Mouse (Mus musculus) stomach, embryonic 16.5 days (tissue): Measurements from ENCODE around the gene Unk. TPM values are rescaled to one million over a fixed set of nuclear protein-coding genes. Genes with fewer than 3 reads are reported as not detected.
A peak's percentile ranks its signal among the peaks of the same experiment; 100 is the strongest.

Experiments
- ATAC-seq: fragments of 200-750 bp; cut with Nextera tagmentation; 2 replicates; pipeline ENCODE4 v1.8.0; 2017; ENCODE audit warnings: moderate number of reproducible peaks, moderate TSS enrichment; ENCODE audit not compliant: insufficient read depth, low FRiP score
- H3K27ac ChIP-seq: fragments of 300-500 bp; sonication (generic); 2 replicates; pipeline ENCODE4 v1.5.1; 2014; ENCODE audit warnings: low read length
- H3K27me3 ChIP-seq: fragments of 300-500 bp; sonication (generic); 2 replicates; pipeline ENCODE4 v1.6.1; 2014; ENCODE audit warnings: low read length, control low read depth, mixed read lengths; ENCODE audit not compliant: control insufficient read depth, insufficient read depth
- H3K36me3 ChIP-seq: fragments of 300-500 bp; sonication (generic); 2 replicates; pipeline ENCODE4 v1.6.1; 2014; ENCODE audit warnings: low read length; ENCODE audit not compliant: control insufficient read depth, insufficient read depth
- H3K4me1 ChIP-seq: fragments of 300-500 bp; sonication (generic); 2 replicates; pipeline ENCODE4 v1.6.1; 2014; ENCODE audit warnings: low read length, control low read depth, mixed read lengths; ENCODE audit not compliant: control insufficient read depth, insufficient read depth
- H3K4me2 ChIP-seq: fragments of 300-500 bp; sonication (generic); 2 replicates; pipeline ENCODE4 v1.6.1; 2014; ENCODE audit warnings: low read depth, low read length, mixed read lengths
- H3K4me3 ChIP-seq: fragments of 300-500 bp; sonication (generic); replicated peaks from 2 replicates; pipeline ENCODE4 v1.5.1; 2014; ENCODE audit warnings: mild to moderate bottlenecking, low read length
- H3K9ac ChIP-seq: fragments of 300-500 bp; sonication (generic); 2 replicates; pipeline ENCODE4 v1.6.1; 2014; ENCODE audit warnings: low read length
- H3K9me3 ChIP-seq: fragments of 300-500 bp; sonication (generic); replicated peaks from 2 replicates; pipeline ENCODE4 v1.6.1; 2016; ENCODE audit warnings: low read length, control low read depth; ENCODE audit not compliant: control insufficient read depth
- WGBS: fragments of 180-500 bp; shearing (Covaris S2); extraction: QIAGEN DNeasy Blood & Tissue Kit; methylation state at CpG from one replicate; pipeline ENCODE4 v1.1.7; 2014; 5-methylcytosine and 5-hydroxymethylcytosine counted together
- polyA plus RNA-seq: library from polyadenylated mRNA; unstranded; fragments of >200 nt; fragmentation: Nextera tagmentation; extraction: Ambion mirVana; gene quantifications from 2 replicates; pipeline ENCODE4 v1.2.1, GENCODE M21; 2015

Gene Unk
- polyA plus RNA-seq, 1 experiment from 2014 or later: 26.4 TPM

DNA sequence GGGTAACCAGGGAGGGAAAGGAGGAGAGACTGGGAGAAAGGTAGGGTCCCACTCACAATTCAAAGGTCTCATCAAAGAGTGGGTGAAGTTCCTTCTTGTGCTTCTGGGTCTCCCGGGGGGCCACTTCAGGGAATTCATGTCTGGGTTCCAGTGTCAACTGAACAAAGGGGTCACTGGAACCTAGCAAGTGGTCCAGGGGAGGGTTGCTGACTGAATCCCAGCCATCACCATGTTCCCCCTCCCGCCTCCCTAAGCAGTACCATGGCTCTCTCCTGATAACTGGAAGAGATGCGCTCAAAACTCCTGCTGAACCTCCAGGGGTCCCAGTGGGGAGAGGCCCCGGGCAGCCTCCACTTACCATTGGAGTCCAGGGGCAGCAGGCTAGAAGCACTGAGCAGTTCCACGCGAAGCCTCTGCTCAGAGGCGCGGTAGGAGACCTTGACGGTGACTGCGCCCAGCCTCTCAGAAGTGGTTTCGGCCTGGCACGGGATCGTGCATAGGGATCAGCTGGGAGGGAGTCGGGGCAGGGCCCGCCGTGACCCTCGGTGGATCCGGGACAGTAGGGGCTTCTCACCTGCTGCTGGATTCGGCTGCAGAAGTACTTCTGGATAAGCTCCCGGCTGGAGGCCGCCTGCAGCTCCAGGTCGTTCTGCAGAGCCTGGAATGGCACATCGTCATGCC, 34.2 kb downstream of the Unk start:
- H3K27me3 ChIP-seq: no peaks in the 10 kb centered on the region
- no peak overlapping the region for H3K27ac ChIP-seq
- no peaks in the 10 kb centered on the region for H3K9me3 ChIP-seq
- H3K4me3 ChIP-seq: no peak overlapping the region
- no peaks in the 10 kb centered on the region for H3K4me1 ChIP-seq
- 0 out of 2 replicates have a peak, but pooled peaks cover 4% of the 10 kb centered on the region for H3K36me3 ChIP-seq
- WGBS: 61% methylated on average over 23 of the region's 23 CpGs
- H3K9ac ChIP-seq: no peak overlapping the region
- ATAC-seq: no peak
- no peak overlapping the region for H3K4me2 ChIP-seq

DNA sequence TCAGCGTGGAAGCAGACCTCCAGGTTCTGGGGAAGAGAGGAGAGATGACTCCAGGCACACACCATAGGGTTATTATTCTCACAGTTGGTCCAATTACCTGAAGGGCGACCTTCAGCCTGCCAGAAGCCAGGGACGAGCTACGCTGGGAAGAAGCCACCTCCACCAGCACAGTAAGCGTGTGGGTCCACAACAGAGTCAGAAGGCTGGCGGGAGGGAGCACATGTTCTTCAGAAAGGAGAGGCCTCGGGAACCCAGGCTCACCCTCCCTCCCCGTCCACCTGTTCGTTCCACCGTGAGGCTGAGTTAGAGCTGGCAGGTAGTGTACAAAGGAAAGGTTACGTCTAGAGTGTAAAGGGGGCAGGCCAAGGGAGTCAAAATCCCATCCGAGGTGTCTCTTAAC, 35.2 kb downstream of the Unk start:
- Histone ChIP-seq H3K9ac (no peak overlapping the region), H3K36me3 (no peaks in the 10 kb centered on the region), H3K4me2 (no peak overlapping the region), H3K9me3 (no peaks in the 10 kb centered on the region), H3K4me1 (no peaks in the 10 kb centered on the region), H3K27me3 (no peaks in the 10 kb centered on the region), H3K4me3 (no peak overlapping the region), H3K27ac (no peak overlapping the region)
- ATAC-seq: no peak
- WGBS: 78% methylated on average over 12 of the region's 12 CpGs

DNA sequence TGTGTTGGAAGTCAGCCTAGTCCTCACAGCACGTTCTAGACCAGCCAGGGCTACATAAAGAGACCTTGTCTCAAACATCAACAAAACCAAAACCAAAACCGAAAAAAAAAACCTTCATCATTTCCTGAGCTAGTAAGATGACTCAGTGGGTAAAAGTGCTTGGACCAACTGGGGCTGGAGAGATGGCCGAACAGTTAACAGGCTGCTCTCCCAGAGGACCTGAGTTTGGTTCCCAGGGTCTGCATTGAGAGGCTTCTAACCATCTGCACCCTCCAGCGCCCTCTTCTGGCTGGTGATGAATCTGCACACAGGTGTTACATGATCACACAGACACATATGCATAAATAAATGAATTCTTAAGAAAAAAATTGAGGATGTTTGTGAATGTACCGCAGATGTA, 41.4 kb downstream of the Unk start:
- Histone ChIP-seq H3K4me1 (peaks cover 5% of the 10 kb centered on the region; the same call in 1 of the 2 replicates), H3K4me3 (no peak overlapping the region), H3K27me3 (no peaks in the 10 kb centered on the region), H3K36me3 (no peaks in the 10 kb centered on the region), H3K9me3 (no peaks in the 10 kb centered on the region), H3K9ac (no peak overlapping the region), H3K4me2 (no peak overlapping the region), H3K27ac (no peak overlapping the region)
- 69% methylated on average over 5 of the region's 5 CpGs for whole genome bisulfite sequencing
- ATAC-seq: no peak

DNA sequence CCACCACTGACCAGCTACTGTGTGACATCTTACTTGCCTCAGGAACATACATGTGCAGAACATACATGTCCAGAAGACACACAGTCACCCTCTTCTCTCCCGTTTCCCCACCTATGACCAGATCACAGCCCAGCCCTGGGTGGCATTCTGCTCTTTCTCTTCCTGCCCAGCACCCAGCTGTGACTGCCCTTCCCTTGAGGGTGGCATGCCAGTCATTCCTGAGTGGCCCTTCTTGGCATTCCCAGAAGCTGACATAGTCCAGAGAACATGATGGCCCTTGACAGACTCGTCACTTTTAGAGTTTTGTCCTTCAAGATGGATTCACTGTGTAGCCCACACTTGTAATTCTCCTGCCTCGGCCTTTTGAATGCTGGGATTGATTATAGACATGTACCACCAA, 42.5 kb downstream of the Unk start:
- Histone ChIP-seq H3K27me3 (no peaks in the 10 kb centered on the region), H3K4me3 (no peak overlapping the region), H3K4me2 (no peak overlapping the region), H3K9ac (no peak overlapping the region), H3K36me3 (no peaks in the 10 kb centered on the region), H3K9me3 (no peaks in the 10 kb centered on the region), H3K4me1 (peaks cover 6% of the 10 kb centered on the region; the same call in 1 of the 2 replicates), H3K27ac (no peak overlapping the region)
- 84% methylated on average over 3 of the region's 3 CpGs for WGBS
- no peak for ATAC-seq

DNA sequence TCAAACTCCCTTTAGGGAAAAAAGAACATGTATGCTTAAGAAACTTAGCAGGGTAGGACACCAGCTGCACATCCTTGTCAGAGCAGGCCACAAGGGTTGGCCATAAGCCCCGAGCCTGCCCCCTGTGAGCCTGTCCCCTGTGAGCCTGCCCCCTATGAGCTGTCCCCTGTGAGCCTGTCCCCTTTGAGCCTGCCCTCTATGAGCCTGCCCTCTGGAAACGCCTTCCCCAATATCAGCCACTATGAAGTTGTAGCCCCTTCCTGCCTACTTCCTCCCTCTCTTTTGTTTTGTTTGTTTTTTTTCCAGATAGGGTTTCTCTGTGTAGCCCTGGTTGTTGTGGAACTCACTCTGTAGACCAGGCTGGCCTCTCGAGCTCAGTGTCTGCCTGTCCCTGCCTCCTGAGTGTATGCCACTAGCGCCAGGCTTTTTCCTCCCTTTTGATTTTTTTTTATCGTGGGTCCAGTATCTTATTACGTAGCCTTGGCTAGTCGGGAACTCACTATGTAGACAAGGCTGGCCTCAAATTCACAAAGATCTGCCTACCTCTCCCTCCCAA, 44.4 kb downstream of the Unk start:
- no peak overlapping the region for H3K4me2 ChIP-seq
- H3K27me3 ChIP-seq: no peaks in the 10 kb centered on the region
- ATAC-seq: no peak
- H3K36me3 ChIP-seq: peaks cover 4% of the 10 kb centered on the region; the same call in 1 of the 2 replicates
- H3K27ac ChIP-seq: no peak overlapping the region
- H3K4me3 ChIP-seq: no peak overlapping the region
- H3K9me3 ChIP-seq: no peaks in the 10 kb centered on the region
- H3K9ac ChIP-seq: no peak overlapping the region
- WGBS: 60% methylated on average over 7 of the region's 7 CpGs
- H3K4me1 ChIP-seq: peaks cover 20% of the 10 kb centered on the region

GRCm38 (mm10) chr11:116075539-116076265, 45.6 kb downstream of the Unk start:
- 47% methylated on average over 20 of the region's 20 CpGs for WGBS
- no peak for ATAC-seq
- no peaks in the 10 kb centered on the region for H3K9me3 ChIP-seq
- peaks cover 9% of the 10 kb centered on the region; the same call in 1 of the 2 replicates for H3K36me3 ChIP-seq
- no peak overlapping the region for H3K27ac ChIP-seq
- H3K4me1 ChIP-seq: peaks cover 23% of the 10 kb centered on the region
- H3K27me3 ChIP-seq: no peaks in the 10 kb centered on the region
- H3K4me3 ChIP-seq: no peak overlapping the region
- peak overlapping the region; percentile 7; the same call in 1 of the 2 replicates for H3K9ac ChIP-seq
- no peak overlapping the region for H3K4me2 ChIP-seq

GRCm38 (mm10) chr11:116076266-116076540, 46.1 kb downstream of the Unk start:
- no peak for ATAC-seq
- no peaks in the 10 kb centered on the region for H3K27me3 ChIP-seq
- H3K4me3 ChIP-seq: no peak overlapping the region
- H3K27ac ChIP-seq: no peak overlapping the region
- 59% methylated on average over 7 of the region's 7 CpGs for WGBS
- peaks cover 23% of the 10 kb centered on the region for H3K4me1 ChIP-seq
- H3K9ac ChIP-seq: peak overlapping the region; percentile 69
- peak overlapping the region; percentile 46; the same call in 1 of the 2 replicates for H3K4me2 ChIP-seq
- H3K9me3 ChIP-seq: no peaks in the 10 kb centered on the region
- H3K36me3 ChIP-seq: peaks cover 13% of the 10 kb centered on the region

- no peak for ATAC-seq
- Histone ChIP-seq H3K9me3 (no peaks in the 10 kb centered on the region), H3K4me2 (peak overlapping the region; percentile 46), H3K4me1 (peaks cover 23% of the 10 kb centered on the region), H3K27me3 (no peaks in the 10 kb centered on the region), H3K27ac (peak overlapping the region; percentile 95; the same call in 1 of the 2 replicates), H3K9ac (peak overlapping the region; percentile 69), H3K36me3 (peaks cover 13% of the 10 kb centered on the region), H3K4me3 (peak overlapping the region; percentile 39)
- WGBS: 68% methylated on average over 7 of the region's 7 CpGs
Observed at GRCm38 (mm10) chr11:116076836-116077235, 46.7 kb downstream of the Unk start.
